Mouse (Mus musculus) NIH3T3 (cell line): ENCODE data around the gene Olfr222.

Source experiments
- DNase-seq: peaks from one replicate; pipeline ENCODE4 v3.0.0-alpha.2; 2012; ENCODE audit warnings: low read depth

Olfr222 gene

GRCm38 (mm10) chr11:59541324-59541723 is 34.7 kb downstream of the Olfr222 start, which contains the start of gene Nlrp3:
TSS of gene Nlrp3 (plus strand) at chr11:59541568.
- DNase-seq: peak; percentile 39

- DNase-seq: no peak
These were observed 35.9 kb downstream of the Olfr222 start for GRCm38 (mm10) chr11:59540123-59540522.

- DNase-seq: peak; percentile 68
These were observed 37.6 kb downstream of the Olfr222 start for GRCm38 (mm10) chr11:59538387-59538786.

GRCm38 (mm10) chr11:59537218-59538130 is 38.6 kb downstream of the Olfr222 start:
- peak; percentile 25 for DNase-seq

GRCm38 (mm10) chr11:59531562-59531961 is 44.5 kb downstream of the Olfr222 start:
- peak; percentile 47 for DNase-seq

GRCm38 (mm10) chr11:59530870-59531535 is 45.0 kb downstream of the Olfr222 start:
- peak; percentile 38 for DNase-seq

GRCm38 (mm10) chr11:59530221-59530620 is 45.8 kb downstream of the Olfr222 start:
- DNase-seq: peak; percentile 46

- peak; percentile 57 for DNase-seq
These were observed 49.5 kb downstream of the Olfr222 start, which contains the start of gene Zkscan17 for GRCm38 (mm10) chr11:59526472-59527080. TSS of gene Zkscan17 (minus strand) at chr11:59526751.

GRCm38 (mm10) chr11:59525237-59525636 is 50.8 kb downstream of the Olfr222 start:
- DNase-seq: peak; percentile 93

GRCm38 (mm10) chr11:59524150-59524549 is 51.9 kb downstream of the Olfr222 start:
- peak; percentile 29 for DNase-seq
